Mouse (Mus musculus) embryo, embryonic 10.5 days (tissue): ENCODE data around the gene Cyp27a1.
A peak's percentile ranks its signal among the peaks of the same experiment; 100 is the strongest.

Experiments used
- DNase-seq: peaks from one replicate; pipeline ENCODE4 v3.0.0-alpha.2; 2015; ENCODE audit warnings: low spot score

The Cyp27a1 gene

DNA sequence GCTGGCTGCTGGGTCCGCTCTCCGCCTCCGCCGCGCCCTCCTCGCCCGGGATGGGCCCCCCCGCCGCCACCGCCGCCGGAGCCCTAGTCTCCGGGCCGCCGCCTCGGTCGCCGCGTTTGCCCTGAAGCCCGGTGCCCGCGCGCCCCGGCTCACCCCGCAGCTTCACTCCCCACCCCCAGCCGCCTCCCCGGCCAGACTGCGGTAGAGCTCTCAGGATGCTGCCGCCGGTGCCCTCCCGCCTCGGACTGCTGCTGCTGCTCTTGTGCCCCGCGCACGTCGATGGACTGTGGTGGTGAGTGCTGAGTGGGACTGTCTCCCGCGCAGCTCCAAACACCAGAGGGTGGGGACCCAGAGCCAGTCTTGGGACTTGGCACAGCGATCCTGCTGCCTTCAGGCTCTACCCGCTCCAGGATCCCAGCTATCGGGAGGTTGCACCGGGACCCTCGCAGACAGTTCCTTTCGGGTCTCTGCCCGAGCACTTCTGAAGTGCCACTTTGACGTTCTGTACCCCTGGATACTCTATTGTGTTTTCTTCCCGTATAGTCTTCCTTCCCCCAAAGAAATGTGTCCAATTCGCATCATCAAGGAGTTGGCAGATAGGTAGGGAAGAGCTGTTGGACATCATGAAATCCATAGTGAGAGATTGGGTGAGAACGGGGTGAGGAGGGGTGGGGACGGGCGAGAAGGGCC, 58.7 kb downstream of the Cyp27a1 start:
- DNase-seq = no peak

DNA sequence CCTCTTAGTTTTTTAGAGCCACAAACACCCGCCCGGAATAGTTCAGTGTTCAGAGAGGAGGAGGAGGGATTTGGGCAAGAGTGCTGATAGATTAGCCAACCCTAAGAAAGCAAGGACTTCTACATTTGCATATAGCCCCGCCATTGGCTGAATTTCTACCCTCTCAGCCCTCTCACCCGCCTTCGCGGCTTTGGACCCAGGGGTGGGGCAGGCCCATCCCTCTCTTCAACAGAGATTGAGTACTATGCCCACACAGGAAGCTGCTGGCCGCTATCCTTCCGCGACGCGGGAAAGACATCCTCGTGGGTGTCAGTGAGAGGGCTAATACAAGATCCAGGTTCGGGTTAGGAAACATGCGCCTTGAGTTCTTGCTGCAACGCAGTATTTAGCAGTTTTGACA, 59.8 kb downstream of the Cyp27a1 start:
- DNase-seq = peak; percentile 92

DNA sequence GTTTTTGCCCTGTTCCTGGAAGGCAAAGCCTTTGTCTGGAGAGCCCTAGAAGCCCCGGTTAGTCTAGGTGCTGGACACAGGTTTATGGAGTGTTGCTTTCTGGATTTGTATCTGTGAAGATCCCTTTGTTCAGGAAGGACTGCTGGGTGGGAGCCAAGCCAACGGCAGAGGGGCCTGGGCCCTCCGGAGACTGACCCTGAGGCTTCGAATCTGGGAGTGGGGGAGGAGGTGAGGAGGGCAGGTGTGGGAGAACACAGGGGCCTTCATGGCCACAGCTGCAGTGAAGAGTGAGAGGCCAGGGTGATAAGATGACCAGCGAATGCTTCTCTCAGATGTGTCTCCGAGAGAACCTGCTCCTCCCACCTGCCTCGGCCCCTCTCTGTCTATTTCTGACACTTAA, 60.7 kb downstream of the Cyp27a1 start:
- DNase-seq = no peak

DNA sequence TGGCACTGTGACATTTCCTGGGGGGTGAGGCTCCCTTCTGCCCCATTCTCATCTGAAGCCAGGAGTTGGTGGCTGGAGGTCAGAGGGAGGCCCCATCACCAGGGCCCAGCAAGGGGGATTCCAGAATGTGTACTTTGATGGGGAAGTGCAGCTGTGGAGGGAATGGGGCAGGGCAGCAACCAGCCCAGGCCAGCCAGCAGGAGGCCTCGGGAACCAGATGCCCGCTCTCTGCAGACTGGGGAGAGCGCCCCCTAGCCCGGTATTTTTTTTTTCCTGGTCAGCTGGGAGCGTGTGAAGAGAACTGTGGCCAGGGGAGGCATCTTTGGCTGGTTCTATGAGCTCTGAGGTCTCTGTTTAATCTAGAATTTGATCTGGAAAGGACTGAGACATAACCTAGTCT, 62.4 kb downstream of the Cyp27a1 start:
- DNase-seq = no peak

DNA sequence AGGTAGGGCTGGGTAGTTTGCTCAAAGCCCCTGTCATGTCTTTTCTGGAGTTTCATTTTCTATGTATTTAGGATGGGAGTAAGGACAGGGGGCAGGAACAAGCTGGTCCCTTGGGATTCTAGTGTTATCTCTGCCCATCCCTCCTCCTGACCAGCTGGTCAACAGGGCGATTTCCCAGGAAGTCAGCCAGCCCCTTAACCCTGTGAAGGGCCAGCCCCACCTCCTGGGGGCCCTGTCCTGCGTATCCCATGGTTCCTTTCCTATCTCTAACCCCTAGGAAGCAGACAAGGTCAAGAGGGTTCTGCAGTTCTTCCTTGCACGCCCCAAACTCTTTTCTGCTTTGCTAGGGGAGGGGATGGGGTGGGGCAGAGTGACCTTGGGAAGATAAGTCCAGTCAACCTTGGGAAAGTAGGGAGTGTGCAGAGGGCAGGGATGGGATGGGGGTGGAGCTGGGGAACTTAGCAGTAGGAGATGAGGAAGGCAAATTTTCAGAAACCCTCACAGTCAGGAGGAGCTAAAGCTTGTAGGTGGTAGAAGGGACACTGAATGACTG, 65.6 kb downstream of the Cyp27a1 start:
- DNase-seq = no peak

DNA sequence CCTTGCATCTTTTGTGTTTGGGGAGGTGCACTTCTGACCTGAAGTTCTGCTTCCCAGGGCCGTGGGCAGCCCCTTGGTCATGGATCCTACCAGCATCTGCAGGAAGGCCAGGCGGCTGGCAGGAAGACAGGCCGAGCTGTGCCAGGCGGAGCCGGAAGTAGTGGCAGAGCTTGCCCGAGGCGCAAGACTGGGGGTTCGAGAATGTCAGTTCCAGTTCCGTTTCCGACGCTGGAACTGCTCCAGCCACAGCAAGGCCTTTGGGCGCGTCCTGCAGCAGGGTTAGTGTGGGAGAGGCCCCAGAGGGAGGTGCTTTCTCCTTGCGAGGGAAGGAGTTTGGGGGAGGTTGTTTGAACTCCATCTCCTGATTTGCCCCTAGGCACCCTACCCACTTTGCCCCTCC, 68.7 kb downstream of the Cyp27a1 start:
- no peak for DNase-seq

DNA sequence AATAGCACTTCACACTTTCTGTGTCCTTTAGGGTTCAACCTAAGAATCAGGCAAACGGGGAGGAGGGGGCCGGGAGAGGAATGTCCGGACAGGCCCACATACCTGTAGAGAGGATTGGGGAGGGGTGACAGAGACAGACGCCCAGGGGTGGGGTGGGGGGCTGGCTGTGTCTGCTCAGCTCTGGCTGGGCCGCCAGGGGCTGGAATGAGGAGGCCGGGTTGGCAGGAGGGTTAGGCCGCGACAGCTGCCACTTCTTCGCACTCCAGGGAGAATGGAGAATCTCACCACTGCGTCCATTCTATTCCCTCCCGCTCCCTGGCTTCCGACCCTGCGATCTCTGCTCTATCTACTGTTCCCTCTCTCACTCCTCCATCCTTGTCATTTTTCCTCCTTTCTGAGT, 70.2 kb downstream of the Cyp27a1 start:
- DNase-seq = no peak

DNA sequence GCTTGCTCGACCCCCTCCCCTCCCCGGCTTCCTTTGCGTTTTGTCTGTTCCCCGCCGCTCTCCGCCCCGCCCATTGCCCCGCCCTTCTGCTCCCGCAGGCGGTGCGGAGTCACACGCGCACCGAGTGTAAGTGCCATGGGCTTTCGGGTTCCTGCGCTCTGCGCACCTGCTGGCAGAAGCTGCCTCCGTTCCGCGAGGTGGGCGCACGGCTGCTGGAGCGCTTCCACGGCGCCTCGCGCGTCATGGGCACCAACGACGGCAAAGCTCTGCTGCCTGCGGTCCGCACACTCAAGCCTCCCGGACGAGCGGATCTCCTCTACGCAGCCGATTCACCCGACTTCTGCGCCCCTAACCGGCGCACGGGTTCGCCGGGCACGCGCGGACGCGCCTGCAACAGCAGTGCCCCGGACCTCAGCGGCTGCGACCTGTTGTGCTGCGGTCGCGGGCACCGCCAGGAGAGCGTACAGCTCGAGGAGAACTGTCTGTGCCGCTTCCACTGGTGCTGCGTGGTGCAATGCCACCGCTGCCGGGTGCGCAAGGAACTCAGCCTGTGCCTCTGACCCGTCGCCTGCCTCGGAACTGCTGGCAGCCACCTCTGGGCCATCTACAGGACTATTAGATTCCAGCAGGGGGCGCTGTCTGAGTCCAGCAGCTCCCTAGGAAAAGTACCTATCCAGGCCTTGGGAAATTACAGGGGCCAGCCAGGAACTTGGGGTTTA, 70.8 kb downstream of the Cyp27a1 start:
- DNase-seq = peak; percentile 81
